Mouse (Mus musculus): ENCODE data around the gene Slc30a6.

Slc30a6 gene

DNA sequence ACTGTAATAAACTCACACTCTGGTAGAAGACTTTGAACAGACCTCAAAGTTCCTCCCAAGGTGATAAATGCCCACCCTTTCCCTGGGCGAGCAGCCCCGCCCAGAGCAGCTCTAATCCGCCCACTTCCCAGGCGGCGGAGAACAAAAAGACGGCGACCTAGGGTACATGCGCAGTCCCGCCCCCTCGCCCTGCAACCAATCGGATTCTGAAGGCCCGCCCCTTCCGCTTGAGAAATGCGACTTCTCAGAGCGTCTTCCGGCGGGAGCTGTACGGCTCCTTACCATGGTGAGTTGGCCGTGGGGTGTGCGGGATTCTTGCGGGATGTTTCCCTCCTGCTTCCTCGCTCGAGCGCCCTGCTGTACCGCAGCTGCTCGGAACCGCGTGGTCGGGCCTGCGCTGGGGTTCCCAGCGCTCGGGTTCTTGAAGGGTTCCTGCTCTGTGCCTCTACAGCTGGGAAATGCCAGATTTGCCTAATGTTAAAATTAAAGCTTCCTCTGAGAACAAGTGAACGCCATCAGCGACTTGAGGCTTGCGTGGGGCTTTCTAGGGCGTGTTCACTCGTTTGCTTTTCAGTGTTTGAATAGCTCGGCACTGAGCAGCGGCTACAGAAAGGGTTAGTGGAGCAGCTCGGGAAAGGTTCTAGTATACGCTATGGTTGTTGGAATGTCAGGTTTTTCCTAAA lies at the start of gene Slc30a6:
Gene Slc30a6 (plus strand): TSS at position 226 of the 683 bp plus-strand sequence.
- peak; percentile 95 for DNase-seq (ENCODE audit: inconsistent ontology term)

DNA sequence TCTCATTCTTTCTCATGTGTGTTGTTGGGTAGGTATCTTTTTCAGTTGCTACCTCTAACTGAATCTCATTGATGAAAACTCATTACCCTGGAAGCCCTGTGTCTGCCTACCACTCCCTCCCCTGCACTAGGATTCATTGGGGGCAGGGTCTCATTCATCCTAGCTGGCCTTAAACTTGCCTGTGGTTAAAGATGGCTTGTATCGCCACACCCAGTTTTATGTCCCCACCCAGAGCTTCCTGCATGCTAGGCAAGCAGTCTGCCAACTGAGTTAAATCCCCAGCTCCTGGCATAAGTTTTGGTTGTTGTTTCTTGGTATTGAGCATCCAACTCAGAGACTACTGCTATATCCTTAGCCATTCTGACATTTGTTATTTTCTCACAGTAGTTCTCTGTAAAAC lies 31.8 kb upstream of the Slc30a6 start:
- no peak for DNase-seq (ENCODE audit: inconsistent ontology term)

DNA sequence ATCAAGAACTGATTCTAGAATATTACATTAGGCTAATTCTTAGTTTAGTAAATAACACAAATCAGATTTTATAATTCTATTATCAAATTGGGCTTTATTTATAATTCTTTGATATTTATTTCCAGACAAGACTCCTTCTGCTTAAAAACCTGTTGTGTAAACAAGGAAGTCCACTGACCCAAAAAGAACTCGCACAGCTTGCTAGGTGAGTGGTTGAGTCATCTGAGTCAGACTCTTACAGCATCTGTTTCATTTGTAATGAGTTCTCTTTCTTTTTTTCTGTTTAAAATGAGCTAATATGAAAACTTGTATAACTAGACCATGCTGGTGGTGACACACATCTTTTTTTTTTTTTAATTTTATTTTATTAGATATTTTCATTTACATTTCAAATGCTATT lies 18.5 kb upstream of the Slc30a6 start:
- no peak for DNase-seq (ENCODE audit: inconsistent ontology term)

DNA sequence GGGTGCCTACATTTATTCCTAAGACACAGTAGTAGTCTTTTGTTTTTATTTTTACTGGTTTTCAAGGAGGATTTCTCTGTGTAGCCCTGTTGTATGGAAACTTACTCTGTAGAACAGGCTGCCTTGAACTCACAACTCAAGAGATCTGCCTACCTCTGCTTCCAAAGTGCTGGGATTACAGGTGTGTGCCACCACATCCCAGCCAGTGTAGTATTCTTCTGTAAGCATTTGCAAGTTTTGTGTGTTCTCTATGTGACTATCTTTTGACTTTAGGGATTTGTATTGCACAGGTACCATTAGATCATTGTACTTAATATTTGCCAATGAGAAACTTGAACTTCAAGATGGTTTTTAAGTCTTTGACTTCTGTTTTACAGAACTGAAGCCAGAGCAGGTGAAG lies 8.8 kb upstream of the Slc30a6 start:
- DNase-seq (ENCODE audit: inconsistent ontology term) = no peak

DNA sequence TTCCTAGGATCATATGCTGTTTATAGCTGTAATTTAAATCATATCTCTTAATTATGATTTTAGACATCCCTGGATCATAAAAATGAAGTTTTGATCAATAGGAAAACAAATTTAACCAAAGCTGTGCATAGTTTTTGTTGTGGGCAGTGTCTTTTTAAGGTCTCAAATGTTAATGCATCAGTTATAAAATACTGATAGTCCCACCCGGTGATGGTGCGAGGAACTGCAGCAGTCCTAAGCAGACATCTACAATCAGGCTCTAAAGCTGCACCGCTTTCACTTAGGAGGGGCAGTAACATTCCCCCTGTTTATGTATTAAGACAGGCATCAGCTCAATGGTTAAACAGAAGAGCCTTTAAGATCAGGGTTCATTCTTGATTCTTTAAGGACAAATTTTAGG lies 5.6 kb upstream of the Slc30a6 start:
- no peak for DNase-seq (ENCODE audit: inconsistent ontology term)

DNA sequence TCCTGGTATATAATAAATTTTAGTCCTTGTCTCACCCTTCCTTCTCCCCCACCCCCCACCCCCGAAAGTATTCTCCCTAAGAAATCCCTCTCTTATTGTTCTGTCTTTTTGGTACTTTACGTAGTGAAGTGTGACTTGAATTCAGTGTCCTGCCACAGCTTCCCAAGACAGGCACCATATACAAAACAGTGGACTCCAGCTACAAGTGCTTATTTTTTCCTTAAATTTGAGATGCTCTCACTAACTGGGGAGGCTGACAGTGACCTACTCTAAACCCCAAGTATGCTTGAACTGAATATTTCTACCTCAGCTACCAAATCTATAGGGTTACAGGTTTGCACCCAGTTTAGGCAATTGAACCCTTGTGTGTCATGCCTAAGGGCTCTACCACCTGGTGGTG lies 1.0 kb upstream of the Slc30a6 start:
- DNase-seq (ENCODE audit: inconsistent ontology term) = no peak

DNA sequence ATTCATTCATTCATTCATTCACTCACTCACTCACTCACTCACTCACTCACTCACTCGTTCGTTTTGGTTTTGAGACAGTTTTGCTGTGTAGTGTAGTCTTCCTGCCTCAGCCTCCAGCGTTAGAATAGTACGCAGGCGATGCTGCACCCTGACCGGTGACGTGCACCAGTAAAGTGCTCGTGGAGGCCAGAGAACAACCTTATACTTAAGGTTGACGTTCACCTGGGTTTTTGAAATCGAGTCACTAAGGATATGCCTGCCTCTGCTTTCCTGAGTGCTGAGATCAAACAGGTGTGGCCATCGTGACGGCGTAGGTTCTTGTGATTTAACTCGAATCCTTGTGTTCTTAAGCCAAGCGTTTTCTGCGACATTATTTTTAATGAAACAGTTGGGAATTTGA lies 553 bp upstream of the Slc30a6 start:
- DNase-seq (ENCODE audit: inconsistent ontology term) = no peak

DNA sequence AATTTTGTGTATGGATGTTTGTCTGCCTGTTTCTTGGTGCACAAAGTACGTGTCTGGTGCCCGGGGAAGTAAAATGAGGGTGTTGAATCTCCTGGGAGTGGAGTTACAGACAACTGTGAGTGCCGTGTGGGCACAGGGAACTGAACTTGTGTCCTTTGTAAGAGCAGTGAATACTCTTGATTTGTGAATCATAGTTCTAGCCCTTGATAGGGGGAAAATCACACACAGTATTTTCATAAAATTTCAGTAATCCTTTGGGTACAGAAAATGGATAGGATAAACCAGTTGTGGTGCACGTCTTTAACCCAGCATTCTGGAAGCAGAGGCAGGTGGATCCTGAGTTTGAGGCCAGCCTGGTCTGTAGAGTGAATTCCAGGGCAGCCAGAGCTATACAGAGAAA lies 1.4 kb downstream of the Slc30a6 start:
- DNase-seq (ENCODE audit: inconsistent ontology term) = no peak

DNA sequence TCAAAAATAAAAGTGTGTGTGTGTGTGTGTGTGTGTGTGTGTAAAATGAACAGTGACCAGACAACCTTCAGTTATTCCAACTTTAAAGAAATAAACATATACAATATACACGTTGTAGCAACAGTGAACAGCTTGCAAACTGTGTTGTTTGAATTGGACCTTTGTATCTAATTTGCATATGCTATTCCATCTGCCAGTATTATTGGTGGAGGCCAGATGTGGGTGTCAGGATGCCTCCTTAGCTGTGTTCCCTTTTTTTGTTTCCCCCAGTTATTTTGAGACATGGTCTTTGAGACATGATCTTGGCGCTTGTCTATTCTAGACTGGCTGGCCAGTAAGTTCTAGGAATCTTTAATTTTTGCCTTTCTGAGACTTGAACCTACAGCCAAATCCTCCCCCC lies 1.8 kb downstream of the Slc30a6 start:
- DNase-seq (ENCODE audit: inconsistent ontology term) = no peak

DNA sequence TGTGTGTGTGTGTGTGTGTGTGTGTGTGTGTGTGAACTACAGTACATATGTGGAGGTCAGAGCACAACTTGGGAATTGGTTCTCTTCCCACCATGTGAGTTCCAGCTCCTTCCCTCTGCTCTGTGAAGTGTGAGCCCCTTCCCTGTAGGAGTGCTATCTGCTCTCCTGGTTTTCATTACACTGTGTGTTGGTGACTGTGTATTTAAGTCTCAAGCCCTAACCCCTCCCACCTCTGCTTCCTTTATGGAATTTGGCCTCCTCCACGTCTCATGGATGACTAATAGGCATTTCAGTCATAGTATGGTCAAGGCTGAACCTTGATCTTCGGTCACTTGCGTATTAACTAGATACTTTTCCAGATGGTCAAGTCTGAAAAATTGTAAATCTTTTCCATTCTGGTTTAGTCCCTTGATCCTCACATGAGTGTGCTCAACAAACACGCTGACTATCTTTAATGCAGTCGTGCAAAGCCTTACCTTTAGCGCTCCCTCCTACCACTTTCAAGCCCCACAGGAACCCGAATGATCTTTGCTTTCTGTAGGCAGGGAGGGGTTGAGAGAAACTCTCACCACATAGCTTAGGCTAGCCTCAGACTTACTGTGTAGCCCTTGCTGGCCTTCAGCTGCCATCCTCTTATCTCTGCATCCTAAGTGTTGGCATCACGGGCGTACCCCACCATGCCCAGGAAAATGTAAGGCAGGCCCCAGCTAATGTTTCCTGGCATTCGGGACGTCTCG lies 7.2 kb downstream of the Slc30a6 start:
- DNase-seq (ENCODE audit: inconsistent ontology term) = no peak

DNA sequence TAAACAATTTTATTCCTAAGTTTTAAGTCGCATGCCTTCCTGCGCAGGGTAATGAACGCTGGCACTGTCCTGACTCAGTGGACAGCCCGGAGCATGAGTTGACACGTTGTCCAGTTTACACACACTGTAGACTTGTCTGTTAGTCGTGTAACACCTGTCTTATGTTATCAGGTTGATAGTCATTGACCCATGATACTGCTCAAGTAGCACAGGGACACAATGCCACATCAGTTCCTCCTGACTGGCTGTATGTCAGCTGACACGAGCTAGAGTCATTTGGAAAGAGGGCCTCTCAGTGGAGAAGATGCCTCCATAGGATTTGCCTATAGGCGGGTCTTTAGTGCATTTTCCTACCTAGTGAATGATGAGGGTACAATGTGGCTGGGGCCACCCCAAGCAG lies 11.1 kb downstream of the Slc30a6 start:
- DNase-seq (ENCODE audit: inconsistent ontology term) = no peak

DNA sequence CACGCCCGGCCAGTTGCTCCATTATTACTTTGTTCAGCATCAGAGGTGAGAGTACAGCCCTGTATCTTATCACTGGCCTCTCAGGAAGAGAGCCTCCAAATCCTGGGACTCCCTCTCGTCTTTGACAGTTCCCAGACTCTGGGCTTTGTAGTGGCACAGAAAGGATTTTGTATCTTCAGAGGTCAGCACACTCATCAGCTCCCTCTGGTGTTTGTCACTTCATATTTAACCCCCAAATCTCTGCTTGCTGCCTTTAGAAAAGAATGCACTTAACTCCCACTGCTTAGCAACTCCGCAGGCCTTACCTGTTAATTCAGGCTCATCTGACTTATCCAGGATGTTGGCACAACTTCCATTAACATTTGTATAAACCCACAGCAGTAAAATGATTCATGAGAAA lies 14.3 kb downstream of the Slc30a6 start:
- no peak for DNase-seq (ENCODE audit: inconsistent ontology term)

DNA sequence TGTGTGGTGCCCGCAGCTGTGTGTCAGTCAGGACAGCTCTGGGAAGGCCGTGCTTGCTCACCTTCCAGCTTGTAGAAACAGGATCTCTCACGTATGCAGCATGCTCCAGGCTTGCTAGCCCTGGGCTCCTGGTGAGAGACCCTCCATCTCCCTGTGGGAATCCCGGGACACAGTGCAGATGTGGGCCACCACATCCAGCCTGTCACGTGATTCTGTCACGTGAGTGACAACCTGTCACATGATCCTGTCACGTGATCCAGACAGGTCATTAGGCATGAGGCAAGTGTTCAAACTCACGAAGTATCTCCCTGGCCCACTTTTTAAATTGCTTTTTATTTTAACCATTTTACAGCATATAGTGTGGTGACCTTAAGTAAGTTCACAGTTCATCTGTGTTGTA lies 17.9 kb downstream of the Slc30a6 start:
- no peak for DNase-seq (ENCODE audit: inconsistent ontology term)

DNA sequence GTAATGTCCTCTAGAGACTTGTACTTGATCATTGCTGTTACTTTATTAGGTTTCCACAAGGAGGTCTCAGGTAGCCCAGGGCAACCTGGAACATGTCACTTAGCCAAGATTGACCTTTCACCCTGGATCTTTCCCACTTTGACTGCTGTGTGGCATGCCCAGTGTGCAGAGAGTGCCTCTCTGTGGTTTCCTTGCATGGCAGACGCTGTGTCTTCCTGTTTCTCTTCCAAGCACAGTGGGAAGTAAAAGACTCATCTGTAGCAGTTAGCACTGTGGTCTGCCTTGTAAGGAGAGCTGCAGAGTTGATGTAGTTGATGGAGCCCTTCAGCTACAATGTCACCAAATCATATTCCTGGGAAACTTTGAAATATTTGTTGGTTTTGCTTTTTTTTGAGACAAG lies 19.3 kb downstream of the Slc30a6 start:
- DNase-seq (ENCODE audit: inconsistent ontology term) = no peak

DNA sequence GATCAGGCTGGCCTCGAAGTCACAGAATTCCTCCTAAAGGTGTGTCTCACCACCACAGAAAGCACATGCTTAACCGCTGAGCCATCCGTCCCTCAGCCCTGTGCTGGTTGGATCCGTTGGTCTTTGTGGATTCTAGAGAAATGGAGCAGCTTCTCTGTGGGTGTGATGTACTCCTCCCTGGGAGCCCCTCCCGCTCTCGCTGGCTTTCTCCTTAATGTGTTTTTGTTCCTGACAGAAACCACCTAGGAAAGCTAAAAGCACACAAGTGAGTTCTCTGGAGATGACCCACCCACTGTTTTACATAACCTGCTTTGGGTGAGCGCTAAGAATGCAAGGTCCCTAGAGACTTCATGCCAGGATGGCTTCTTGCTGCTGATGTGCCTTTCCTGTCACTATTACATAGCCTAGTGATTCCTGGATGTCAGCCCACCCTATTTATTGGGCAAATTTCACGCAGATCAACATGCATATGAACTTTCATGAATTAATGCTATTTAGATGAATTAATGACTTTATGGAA lies 21.5 kb downstream of the Slc30a6 start:
- no peak for DNase-seq (ENCODE audit: inconsistent ontology term)

DNA sequence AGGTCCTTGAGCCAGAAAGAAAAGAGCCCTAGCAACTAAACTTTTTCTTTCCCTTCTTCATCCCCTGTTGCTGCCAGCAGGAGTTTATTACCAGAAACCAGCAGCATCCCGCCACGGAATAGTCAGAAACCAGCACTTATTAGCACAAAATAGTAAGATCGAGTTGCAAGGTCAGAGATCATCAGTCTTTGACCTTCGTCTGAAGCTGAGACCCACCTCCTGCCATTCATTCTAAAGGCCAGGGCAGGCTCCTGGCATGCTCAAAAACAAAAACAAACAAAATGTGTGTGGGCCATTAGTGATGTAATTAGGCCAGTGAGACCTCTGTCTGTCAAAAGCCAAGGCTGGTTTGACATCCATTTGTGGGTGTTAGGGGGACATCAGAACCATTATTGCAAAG lies 22.8 kb downstream of the Slc30a6 start:
- DNase-seq (ENCODE audit: inconsistent ontology term) = no peak

DNA sequence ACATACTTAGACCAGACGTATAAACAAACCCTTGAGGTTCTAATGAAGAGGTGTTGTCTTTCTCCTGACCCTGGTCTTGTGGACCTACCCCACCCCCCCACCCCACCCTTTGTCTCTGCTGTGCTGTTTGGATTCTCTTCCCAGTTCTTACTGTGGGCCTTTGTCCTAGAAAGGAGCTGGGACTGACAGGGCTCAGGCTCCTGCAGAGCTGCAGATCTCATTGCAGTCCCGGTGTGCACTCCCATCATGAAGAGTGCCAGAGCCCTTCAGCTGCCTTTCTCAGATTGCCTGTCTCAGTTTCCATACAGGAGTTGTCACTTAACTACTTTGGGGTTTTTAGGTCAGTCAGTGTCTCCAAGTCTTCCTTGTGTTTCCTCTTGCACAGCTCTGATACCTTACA lies 25.2 kb downstream of the Slc30a6 start:
- no peak for DNase-seq (ENCODE audit: inconsistent ontology term)

DNA sequence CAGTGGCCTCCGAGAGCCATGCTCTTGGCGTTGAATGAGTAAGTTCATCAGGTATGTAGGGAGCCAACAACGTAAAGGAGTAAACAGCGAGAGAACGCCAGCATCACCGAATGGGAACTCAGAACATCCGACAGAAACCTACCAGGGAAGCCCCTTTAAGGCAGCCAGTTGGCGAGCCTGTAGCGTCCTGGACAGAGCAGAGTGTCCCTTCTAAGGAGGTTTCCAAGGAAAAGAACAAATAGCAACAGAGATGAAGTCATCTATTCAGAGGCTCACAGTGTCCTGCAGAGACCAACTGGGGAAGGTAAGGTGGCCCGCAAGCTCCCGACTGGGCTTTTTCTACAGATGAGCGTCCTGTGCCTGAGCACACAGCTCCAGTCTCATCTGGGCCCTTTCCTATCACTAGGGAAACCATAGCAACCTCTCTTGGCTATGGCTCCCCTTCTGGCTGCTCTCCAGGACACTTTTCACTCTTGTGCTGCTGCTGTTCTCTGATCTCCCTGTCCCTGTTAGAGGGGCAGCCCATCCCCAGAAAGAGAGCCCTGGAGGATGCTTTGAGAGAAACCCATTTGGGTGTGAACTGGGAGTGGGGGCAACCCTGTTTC lies 29.1 kb downstream of the Slc30a6 start:
- DNase-seq (ENCODE audit: inconsistent ontology term) = no peak

DNA sequence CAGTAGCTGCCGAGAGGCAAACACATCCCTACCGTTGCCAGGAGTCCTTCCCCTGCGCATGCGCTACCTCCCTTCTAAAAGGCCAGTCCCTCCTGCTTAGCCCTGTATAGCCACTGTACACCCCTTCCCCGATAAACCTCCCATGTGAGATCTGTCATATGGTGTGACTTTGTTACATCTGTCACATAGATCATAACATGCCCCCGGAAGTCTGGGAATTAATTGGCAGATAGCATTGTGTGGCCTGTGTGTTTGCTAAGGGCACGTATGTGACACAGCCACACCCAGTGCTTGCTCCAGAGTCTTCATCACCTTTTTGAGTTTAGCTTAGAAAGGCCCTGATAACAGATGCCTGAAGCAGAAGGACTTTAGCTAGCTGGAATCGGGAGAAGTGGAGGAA lies 34.7 kb downstream of the Slc30a6 start:
- no peak for DNase-seq (ENCODE audit: inconsistent ontology term)

DNA sequence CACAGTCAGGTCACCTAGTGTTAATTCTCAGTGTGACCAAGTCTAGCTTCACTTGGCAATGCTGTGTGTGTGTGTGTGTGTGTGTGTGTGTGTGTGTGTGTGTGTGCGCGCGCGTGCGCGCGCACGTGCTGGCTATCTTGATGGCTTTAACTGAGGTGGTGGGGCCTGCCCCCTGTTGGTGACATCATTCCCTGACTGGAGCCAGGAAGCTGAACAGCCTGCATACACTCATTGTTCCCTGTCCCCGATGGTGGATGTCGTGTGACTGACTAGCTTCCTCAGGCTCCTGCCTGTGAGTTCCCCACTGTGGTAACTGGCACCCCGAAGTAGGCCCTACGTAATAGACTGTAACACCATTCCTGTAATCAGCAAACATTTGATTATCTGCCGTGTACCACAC lies 36.1 kb downstream of the Slc30a6 start:
- DNase-seq (ENCODE audit: inconsistent ontology term) = peak; percentile 19

DNA sequence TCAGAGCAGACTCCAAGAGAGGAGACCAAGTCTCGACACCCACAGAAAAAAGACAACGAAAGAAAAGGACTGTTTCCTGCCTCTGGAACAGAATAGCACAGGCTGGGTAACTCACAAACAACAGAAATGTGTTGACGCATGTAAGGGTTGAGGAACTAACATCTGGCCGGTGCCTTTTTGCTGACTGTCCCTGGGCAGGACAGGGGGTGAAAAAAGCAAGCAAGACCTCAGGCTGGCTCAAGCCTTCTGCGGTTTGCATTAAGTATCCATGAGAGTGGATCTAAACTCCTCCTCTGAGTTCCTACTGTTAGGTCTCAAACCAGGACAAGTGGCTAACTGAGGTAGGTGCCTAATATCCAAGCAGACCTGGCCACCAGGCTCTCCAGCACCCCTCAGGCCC lies 37.2 kb downstream of the Slc30a6 start:
- DNase-seq (ENCODE audit: inconsistent ontology term) = no peak

DNA sequence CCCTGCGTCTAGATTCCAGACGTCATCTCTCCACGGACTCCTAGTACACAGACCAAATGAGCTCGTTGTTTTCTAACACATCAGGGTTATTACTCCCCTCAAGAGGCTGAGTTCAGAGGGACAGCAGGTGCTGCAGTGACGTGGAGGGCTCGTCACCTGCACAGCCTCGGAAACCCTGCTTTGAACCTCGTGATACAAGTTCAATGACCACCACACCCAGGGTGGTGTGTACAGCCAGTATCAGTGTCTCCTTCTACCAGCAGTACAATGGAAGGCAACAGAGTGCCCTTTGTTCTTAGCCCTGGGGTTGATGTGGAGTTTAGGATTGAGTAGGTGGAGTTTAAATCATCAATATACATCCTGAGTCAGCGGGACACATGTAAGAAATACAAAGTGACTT lies 42.4 kb downstream of the Slc30a6 start:
- no peak for DNase-seq (ENCODE audit: inconsistent ontology term)

DNA sequence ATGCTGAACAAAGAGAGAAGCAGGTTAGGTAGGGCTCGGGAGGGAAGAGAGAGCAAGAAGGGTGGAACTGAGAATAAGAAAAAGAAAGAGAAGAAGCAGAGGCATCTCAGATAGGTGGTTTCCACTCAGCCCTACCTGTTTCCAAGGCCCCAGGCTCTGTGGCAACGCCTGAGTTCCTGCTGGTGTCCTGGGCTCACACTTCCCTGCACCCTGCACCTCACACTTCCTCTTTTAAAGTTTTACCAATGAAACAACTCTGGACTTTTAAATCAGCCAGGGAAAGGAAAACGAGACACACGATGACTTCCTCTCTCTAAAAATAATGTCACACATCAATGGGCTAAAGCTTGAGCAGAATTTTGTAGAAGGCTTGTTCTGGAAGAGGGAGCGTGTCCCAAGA lies 45.1 kb downstream of the Slc30a6 start:
- DNase-seq (ENCODE audit: inconsistent ontology term) = no peak

Data from Muller cell, postnatal 12 days (primary cell).